30 mouse cellular contexts compared by ENCODE assay signal in genomic region chr13:48042172-48042571, GRCm38 (mm10).
DNase-seq lines count a peak whose midpoint lies in the region; ATAC-seq lines count a peak whose summit lies in the region.
"Had no signal": no experiment of that assay in that cellular context is flagged by ENCODE, and none has a peak within 500 bp of the region (broad histone marks: within the 10 kb centered on the region; RNA-seq: fewer than 3 reads in every experiment).

No protein-coding gene starts in this region.

- WGBS in intestine, embryonic 14.5 days: 79% methylated on average over 4 of the region's 4 CpGs
- 67% methylated on average over 4 of the region's 4 CpGs for WGBS in intestine, embryonic 16.5 days
- WGBS in forebrain, embryonic 10.5 days: 60% methylated on average over 4 of the region's 4 CpGs
- WGBS in forebrain, embryonic 15.5 days: 13% methylated on average over 4 of the region's 4 CpGs

- H3K9ac ChIP-seq in intestine, embryonic 14.5 days (ENCODE audit: low read length): no peak overlapping the region
- no peak overlapping the region for H3K9ac ChIP-seq in intestine, embryonic 16.5 days (ENCODE audit: low read depth, low read length)
- H3K9ac ChIP-seq in forebrain, embryonic 15.5 days (replicated peaks): no peak overlapping the region
- H3K9ac ChIP-seq: heart, embryonic 13.5 days; hindbrain, embryonic 14.5 days; intestine, embryonic 15.5 days; limb, embryonic 13.5 days; lung, embryonic 15.5 days; midbrain, embryonic 12.5 days; neural tube, embryonic 13.5 days had no signal

- peak; percentile 7 for DNase-seq in intestine, embryonic 14.5 days (ENCODE audit: low spot score)
- DNase-seq in R1 (ENCODE audit: low read depth, low spot score): peak; percentile 19
- no peak for DNase-seq in forebrain, embryonic 10.5 days (ENCODE audit: extremely low spot score, low spot score)
- no peak for DNase-seq in kidney, postnatal 25 days
- DNase-seq in kidney, postnatal 36 days: no peak
- DNase-seq: adrenal gland, adult 8-10 months; cerebellum, adult 11 months; cerebellum, adult 9-10 months; cerebellum, postnatal 36 days; heart, adult 2 months; heart, postnatal 10 days; kidney, adult 8-10 months; lung, postnatal 36 days; right cerebral cortex, postnatal 4 days; thymus, adult 18-20 months; thymus, postnatal 25 days had no signal

- no peak for ATAC-seq in intestine, embryonic 14.5 days (replicated peaks; ENCODE audit: low FRiP score, low TSS enrichment, low read depth)
- no peak for ATAC-seq in intestine, embryonic 16.5 days
- ATAC-seq in forebrain, embryonic 15.5 days (replicated peaks): no peak
- ATAC-seq: CD4-positive, CD25-positive, alpha-beta regulatory T cell, adult 4 months; intestine, embryonic 15.5 days had no signal

- H3K4me2 ChIP-seq in intestine, embryonic 14.5 days (ENCODE audit: low read length): no peak overlapping the region
- no peak overlapping the region for H3K4me2 ChIP-seq in intestine, embryonic 16.5 days (ENCODE audit: low read depth, low read length)
- H3K4me2 ChIP-seq in forebrain, embryonic 15.5 days (replicated peaks): no peak overlapping the region
- H3K4me2 ChIP-seq: heart, embryonic 13.5 days; hindbrain, embryonic 14.5 days; intestine, embryonic 15.5 days; limb, embryonic 13.5 days; liver, embryonic 11.5 days; lung, embryonic 15.5 days; midbrain, embryonic 12.5 days; neural tube, embryonic 13.5 days had no signal

- no peaks in the 10 kb centered on the region; the same call in 1 of the 2 replicates for H3K4me1 ChIP-seq in intestine, embryonic 14.5 days (replicated peaks; ENCODE audit: control insufficient read depth, insufficient read depth, low read length)
- no peaks in the 10 kb centered on the region for H3K4me1 ChIP-seq in intestine, embryonic 16.5 days (ENCODE audit: control insufficient read depth, insufficient read depth, low read length)
- H3K4me1 ChIP-seq in forebrain, embryonic 10.5 days: peaks cover 22% of the 10 kb centered on the region
- H3K4me1 ChIP-seq in forebrain, embryonic 15.5 days: peaks cover 21% of the 10 kb centered on the region
- H3K4me1 ChIP-seq: heart, embryonic 13.5 days; intestine, embryonic 15.5 days; lung, embryonic 15.5 days had no signal

- no peaks in the 10 kb centered on the region for H3K27me3 ChIP-seq in intestine, embryonic 14.5 days (replicated peaks; ENCODE audit: control insufficient read depth, insufficient read depth, low read length)
- no peaks in the 10 kb centered on the region for H3K27me3 ChIP-seq in intestine, embryonic 16.5 days (replicated peaks; ENCODE audit: control insufficient read depth, insufficient read depth, low read length)
- no peaks in the 10 kb centered on the region for H3K27me3 ChIP-seq in forebrain, embryonic 10.5 days (ENCODE audit: poor library complexity, severe bottlenecking)
- H3K27me3 ChIP-seq in forebrain, embryonic 15.5 days: no peaks in the 10 kb centered on the region
- H3K27me3 ChIP-seq: heart, embryonic 13.5 days; intestine, embryonic 15.5 days; limb, embryonic 13.5 days; lung, embryonic 15.5 days; midbrain, embryonic 12.5 days; neural tube, embryonic 13.5 days had no signal

- H3K36me3 ChIP-seq in intestine, embryonic 14.5 days (ENCODE audit: control insufficient read depth, insufficient read depth, low read length): no peaks in the 10 kb centered on the region
- no peaks in the 10 kb centered on the region for H3K36me3 ChIP-seq in intestine, embryonic 16.5 days (ENCODE audit: control insufficient read depth, insufficient read depth, low read length)
- no peaks in the 10 kb centered on the region for H3K36me3 ChIP-seq in forebrain, embryonic 10.5 days (replicated peaks)
- no peaks in the 10 kb centered on the region for H3K36me3 ChIP-seq in forebrain, embryonic 15.5 days
- H3K36me3 ChIP-seq: heart, embryonic 13.5 days; intestine, embryonic 15.5 days; limb, embryonic 13.5 days; lung, embryonic 15.5 days; midbrain, embryonic 12.5 days; neural tube, embryonic 13.5 days had no signal

- H3K27ac ChIP-seq in intestine, embryonic 14.5 days (ENCODE audit: low read depth): no peak overlapping the region
- no peak overlapping the region for H3K27ac ChIP-seq in intestine, embryonic 16.5 days (ENCODE audit: low read length)
- peak overlapping the region; percentile 66; the same call in 1 of the 2 replicates for H3K27ac ChIP-seq in forebrain, embryonic 10.5 days
- H3K27ac ChIP-seq in forebrain, embryonic 15.5 days (replicated peaks): peak overlapping the region; percentile 63
- H3K27ac ChIP-seq: heart, adult 2 months; heart, embryonic 13.5 days; hindbrain, embryonic 14.5 days; intestine, embryonic 15.5 days; kidney, postnatal 0 days; left cerebral cortex, adult 2 months; limb, embryonic 13.5 days; lung, embryonic 15.5 days; midbrain, embryonic 12.5 days; neural tube, embryonic 13.5 days; stomach, postnatal 0 days had no signal

- no peaks in the 10 kb centered on the region for H3K9me3 ChIP-seq in intestine, embryonic 14.5 days (ENCODE audit: control insufficient read depth, low read length)
- H3K9me3 ChIP-seq in intestine, embryonic 16.5 days (ENCODE audit: control insufficient read depth, low read length): no peaks in the 10 kb centered on the region
- H3K9me3 ChIP-seq in forebrain, embryonic 10.5 days: no peaks in the 10 kb centered on the region
- H3K9me3 ChIP-seq in forebrain, embryonic 15.5 days: no peaks in the 10 kb centered on the region
- H3K9me3 ChIP-seq: heart, embryonic 13.5 days; intestine, embryonic 15.5 days; limb, embryonic 13.5 days; lung, embryonic 15.5 days; midbrain, embryonic 12.5 days; neural tube, embryonic 13.5 days had no signal

- H3K4me3 ChIP-seq in intestine, embryonic 14.5 days (ENCODE audit: low read depth, low read length): no peak overlapping the region
- H3K4me3 ChIP-seq in intestine, embryonic 16.5 days (ENCODE audit: low read length): no peak overlapping the region
- no peak overlapping the region for H3K4me3 ChIP-seq in forebrain, embryonic 10.5 days
- no peak overlapping the region for H3K4me3 ChIP-seq in forebrain, embryonic 15.5 days
- H3K4me3 ChIP-seq: heart, adult 2 months; heart, embryonic 13.5 days; intestine, embryonic 15.5 days; left cerebral cortex, adult 2 months; limb, embryonic 13.5 days; lung, embryonic 15.5 days; midbrain, embryonic 12.5 days; neural tube, embryonic 13.5 days had no signal

Comparison
In these comparisons a context has a peak if more than half of its experiments do, and no peak if none do; other contexts are left out.
1. DNase-seq: peak in intestine, embryonic 14.5 days (single experiment) and R1 (single experiment); none in forebrain, embryonic 10.5 days (single experiment), kidney, postnatal 25 days (0 of 2) and kidney, postnatal 36 days (0 of 2).
2. H3K27ac ChIP-seq: peak in forebrain, embryonic 10.5 days (single experiment) and forebrain, embryonic 15.5 days (single experiment); none in intestine, embryonic 14.5 days (single experiment) and intestine, embryonic 16.5 days (single experiment).